ENCODE assay signal across 10 mouse cellular contexts in genomic region chr14:20185426-20185825, GRCm38 (mm10).
"Had no signal": no experiment of that assay in that cellular context is flagged by ENCODE, and none has a peak within 500 bp of the region (broad histone marks: within the 10 kb centered on the region; RNA-seq: fewer than 3 reads in every experiment).

No protein-coding gene starts in this region.

- H3K9ac ChIP-seq: limb, embryonic 15.5 days; liver, embryonic 14.5 days; midbrain, embryonic 15.5 days; neural tube, embryonic 12.5 days had no signal

- H3K36me3 ChIP-seq: limb, embryonic 15.5 days; midbrain, embryonic 15.5 days; neural tube, embryonic 12.5 days had no signal

- DNase-seq: kidney, adult 18-20 months; kidney, postnatal 25 days; lung, adult 18-20 months; thymus, postnatal 36 days had no signal

- H3K27me3 ChIP-seq: limb, embryonic 15.5 days had no signal

- H3K27ac ChIP-seq: left cerebral cortex, adult 2 months; limb, embryonic 15.5 days; liver, embryonic 14.5 days; midbrain, embryonic 15.5 days; neural tube, embryonic 12.5 days; stomach, postnatal 0 days had no signal

- H3K9me3 ChIP-seq: limb, embryonic 15.5 days; midbrain, embryonic 15.5 days; neural tube, embryonic 12.5 days had no signal

- ATAC-seq: midbrain, embryonic 15.5 days had no signal

- H3K4me2 ChIP-seq: limb, embryonic 15.5 days; midbrain, embryonic 15.5 days; neural tube, embryonic 12.5 days had no signal

- H3K4me3 ChIP-seq: left cerebral cortex, adult 2 months; limb, embryonic 15.5 days; midbrain, embryonic 15.5 days; neural tube, embryonic 12.5 days had no signal
